In genomic region chr14:119098851-119099569, GRCm38 (mm10) we compare ENCODE assay signal across 8 mouse cellular contexts. TPM values are rescaled to one million over a fixed set of nuclear protein-coding genes. Genes with fewer than 3 reads are reported as not detected.
DNase-seq lines count a peak whose midpoint lies in the region; TF ChIP-seq lines count a peak whose summit lies in the region.

Uggt2 (minus strand) TSS chr14:119099430.

- no peaks in the 10 kb centered on the region for H3K27me3 ChIP-seq in hindbrain, embryonic 10.5 days (ENCODE audit: insufficient read depth, poor library complexity, severe bottlenecking)

- peak; percentile 37; the same call in 1 of the 2 replicates for TF ChIP-seq POLR2A in lung, adult 2 months (IDR thresholded peaks at IDR 0.05; ENCODE audit: borderline replicate concordance, extremely low read depth, low read depth, low read length)

- DNase-seq in ZHBTc4 (ENCODE audit: low read depth, low spot score): peak; percentile 67
- peak; percentile 98 for DNase-seq in cerebellum, postnatal 10 days
- DNase-seq in frontal cortex, postnatal 10 days (ENCODE audit: low spot score in 2 of 2): peak; percentile 71 to 85
- peak; percentile 93 for DNase-seq in hindbrain, embryonic 10.5 days (ENCODE audit: low spot score)
- DNase-seq in layer of hippocampus, adult 9-11 months: peak; percentile 75
- DNase-seq in lung, adult 2 months: peak; percentile 55
- DNase-seq in ovary, adult 18-20 months (ENCODE audit: low spot score): peak; percentile 73
- DNase-seq in urinary bladder, postnatal 36 days (ENCODE audit: low spot score in 2 of 2): peak; percentile 66 to 71

- no peak; the same call in 1 of the 2 replicates for TF ChIP-seq CTCF in lung, adult 2 months (IDR thresholded peaks at IDR 0.05; ENCODE audit: insufficient read depth, low read length)

- peaks cover 7% of the 10 kb centered on the region for H3K36me3 ChIP-seq in hindbrain, embryonic 10.5 days

- H3K4me1 ChIP-seq in hindbrain, embryonic 10.5 days (replicated peaks): peaks cover 26% of the 10 kb centered on the region
- no peaks in the 10 kb centered on the region for H3K4me1 ChIP-seq in lung, adult 2 months (ENCODE audit: control insufficient read depth, insufficient read depth, low read length)

- no peaks in the 10 kb centered on the region for H3K9me3 ChIP-seq in hindbrain, embryonic 10.5 days

- under 1% methylated on average over 72 of the region's 72 CpGs for WGBS in hindbrain, embryonic 10.5 days
- WGBS in lung, adult 2 months: 1% methylated on average over 72 of the region's 72 CpGs

- peak within 1 kb of the TSS; percentile 96 for H3K27ac ChIP-seq in hindbrain, embryonic 10.5 days

- H3K4me3 ChIP-seq in hindbrain, embryonic 10.5 days: peak within 1 kb of the TSS; percentile 88
- peak within 1 kb of the TSS; percentile 61 for H3K4me3 ChIP-seq in lung, adult 2 months (replicated peaks; ENCODE audit: extremely low read depth, low read depth, low read length)

RNA-seq across cellular contexts. Expression of gene Uggt2, which starts in this region (rescaled TPM):
- 14.1 and 14.4 TPM in 2 replicates for polyA plus RNA-seq in hindbrain, embryonic 10.5 days (2016; fragmentation: Nextera tagmentation; extraction: Ambion mirVana)
- polyA plus RNA-seq in lung, adult 2 months (2012; rRNA removed): 2.7 and 3.3 TPM in 2 replicates

Comparison
In these comparisons a context has a peak if more than half of its experiments do, and no peak if none do; other contexts are left out.
1. Peak in every context shown above with its lines: DNase-seq, H3K4me3 ChIP-seq and H3K27ac ChIP-seq.